Mouse (Mus musculus) MEL (cell line): ENCODE data around the gene Fen1. TPM values are rescaled to one million over a fixed set of nuclear protein-coding genes. Genes with fewer than 3 reads are reported as not detected.

Experiments used
- DNase-seq: peaks from one replicate; pipeline ENCODE4 v3.0.0; 2011; ENCODE audit warnings: low read depth, low spot score
- H3K27ac ChIP-seq: 2 replicates; pipeline ENCODE4 v1.5.1; 2012; ENCODE audit warnings: low read depth, mild to moderate bottlenecking, control low read depth, low read length, moderate library complexity; ENCODE audit not compliant: control insufficient read depth
- H3K27me3 ChIP-seq, 2 experiments: fragments of 150-350 bp in 1 of 2; sonication (generic) in 1 of 2; 2 replicates each; pipeline ENCODE4 v1.6.1; 2012; ENCODE audit warnings: low read length in 2 of 2, mild to moderate bottlenecking in 2 of 2, improper control_type of control experiment in 1 of 2, moderate library complexity in 1 of 2; ENCODE audit not compliant: insufficient read depth in 2 of 2, control insufficient read depth in 1 of 2
- H3K36me3 ChIP-seq, 2 experiments: 2 replicates each; pipeline ENCODE4 v1.6.1; 2012 to 2014; ENCODE audit warnings: low read length in 2 of 2, improper control_type of control experiment in 1 of 2, inconsistent platforms in 1 of 2, mild to moderate bottlenecking in 1 of 2; ENCODE audit not compliant: insufficient read depth in 2 of 2, control insufficient read depth in 1 of 2
- H3K4me1 ChIP-seq, 2 experiments: fragments of 150-350 bp in 1 of 2; sonication (generic) in 1 of 2; 2 replicates each; pipeline ENCODE4 v1.6.1; 2012; ENCODE audit warnings: low read length in 2 of 2, improper control_type of control experiment in 1 of 2, mild to moderate bottlenecking in 1 of 2; ENCODE audit not compliant: insufficient read depth in 2 of 2, control insufficient read depth in 1 of 2
- H3K4me3 ChIP-seq, 2 experiments: fragments of 150-350 bp in 1 of 2; sonication (generic) in 1 of 2; 2 replicates each; pipeline ENCODE4 v1.5.1; 2012; ENCODE audit warnings: low read depth in 2 of 2, low read length in 2 of 2, mild to moderate bottlenecking in 2 of 2, moderate library complexity in 2 of 2, control low read depth in 1 of 2, improper control_type of control experiment in 1 of 2; ENCODE audit not compliant: control insufficient read depth in 1 of 2, insufficient read depth in 1 of 2
- H3K79me2 ChIP-seq: 2 replicates; pipeline ENCODE4 v1.6.1; 2012; ENCODE audit warnings: mild to moderate bottlenecking, low read length, moderate library complexity; ENCODE audit not compliant: control insufficient read depth, poor library complexity, insufficient read depth
- H3K9ac ChIP-seq: 2 replicates; pipeline ENCODE4 v1.6.1; 2012; ENCODE audit warnings: low read depth, mild to moderate bottlenecking, control low read depth, low read length, moderate library complexity; ENCODE audit not compliant: control insufficient read depth, poor library complexity, severe bottlenecking
- H3K9me3 ChIP-seq: fragments of 150-350 bp; sonication (generic); replicated peaks from 2 replicates; pipeline ENCODE4 v1.6.1; 2012; ENCODE audit warnings: mild to moderate bottlenecking, low read length, improper control_type of control experiment, moderate library complexity; ENCODE audit not compliant: insufficient read depth
- BHLHE40 ChIP-seq: IDR thresholded peaks from 2 replicates; pipeline ENCODE4 v1.6.1; 2012; ENCODE audit warnings: low read depth, mild to moderate bottlenecking, inconsistent platforms, low read length, improper control_type of control experiment, borderline replicate concordance
- CHD1 ChIP-seq: IDR thresholded peaks from 2 replicates; pipeline ENCODE4 v1.6.1; 2012; ENCODE audit warnings: low read depth, mild to moderate bottlenecking, inconsistent platforms, low read length, improper control_type of control experiment
- CTCF ChIP-seq, 3 experiments: IDR thresholded peaks in 2 of 3; conservative IDR thresholded peaks in 1 of 3; 2 replicates each; pipeline ENCODE4 v1.5.1; 2011 to 2012; ENCODE audit warnings: low read length in 3 of 3, low read depth in 2 of 3, mild to moderate bottlenecking in 2 of 3, improper control_type of control experiment in 1 of 3, inconsistent platforms in 1 of 3, mixed read lengths in 1 of 3, moderate library complexity in 1 of 3; ENCODE audit not compliant: control insufficient read depth in 1 of 3, insufficient read depth in 1 of 3, poor library complexity in 1 of 3, severe bottlenecking in 1 of 3
- E2F4 ChIP-seq: IDR thresholded peaks from 2 replicates; pipeline ENCODE4 v1.6.1; 2011; ENCODE audit warnings: low read depth, low read length, improper control_type of control experiment, borderline replicate concordance
- ELF1 ChIP-seq: IDR thresholded peaks from 2 replicates; pipeline ENCODE4 v1.6.1; 2014; ENCODE audit warnings: low read depth, mild to moderate bottlenecking, inconsistent platforms, low read length, improper control_type of control experiment, moderate library complexity
- ETS1 ChIP-seq: IDR thresholded peaks from 2 replicates; pipeline ENCODE4 v1.6.1; 2012; ENCODE audit warnings: low read depth, mild to moderate bottlenecking, inconsistent platforms, low read length, improper control_type of control experiment, moderate library complexity
- GABPA ChIP-seq: IDR thresholded peaks from 2 replicates; pipeline ENCODE4 v1.6.1; 2012; ENCODE audit warnings: low read depth, mild to moderate bottlenecking, inconsistent platforms, low read length, improper control_type of control experiment, moderate library complexity
- HCFC1 ChIP-seq: IDR thresholded peaks from 2 replicates; pipeline ENCODE4 v1.6.1; 2012; ENCODE audit warnings: low read depth, mild to moderate bottlenecking, inconsistent platforms, low read length, improper control_type of control experiment, moderate library complexity
- JUND ChIP-seq: IDR thresholded peaks from 2 replicates; pipeline ENCODE4 v1.6.1; 2011; ENCODE audit warnings: low read depth, mild to moderate bottlenecking, improper control_type of control experiment, low read length
- KAT2A ChIP-seq: conservative IDR thresholded peaks from 2 replicates; pipeline ENCODE4 v1.6.1; 2012; ENCODE audit warnings: low read depth, low read length, improper control_type of control experiment, inconsistent platforms
- MAX ChIP-seq: IDR thresholded peaks from 2 replicates; pipeline ENCODE4 v1.6.1; 2011; ENCODE audit warnings: low read length, improper control_type of control experiment
- MEF2A ChIP-seq: IDR thresholded peaks from 2 replicates; pipeline ENCODE4 v1.6.1; 2014; ENCODE audit warnings: low read depth, mild to moderate bottlenecking, inconsistent platforms, low read length, improper control_type of control experiment; ENCODE audit not compliant: poor library complexity, insufficient replicate concordance, severe bottlenecking; ENCODE audit errors: extremely low read depth
- MYB ChIP-seq: IDR thresholded peaks from 2 replicates; pipeline ENCODE4 v1.6.1; 2011; ENCODE audit warnings: mild to moderate bottlenecking, low read depth, low read length, improper control_type of control experiment
- MYC ChIP-seq: IDR thresholded peaks from 2 replicates; pipeline ENCODE4 v1.6.1; 2011; ENCODE audit warnings: low read depth, mild to moderate bottlenecking, low read length, improper control_type of control experiment, moderate library complexity
- NELFE ChIP-seq: IDR thresholded peaks from 2 replicates; pipeline ENCODE4 v1.6.1; 2011; ENCODE audit warnings: low read depth, low read length, improper control_type of control experiment
- NRF1 ChIP-seq: IDR thresholded peaks from 2 replicates; pipeline ENCODE4 v1.6.1; 2014; ENCODE audit warnings: low read depth, mild to moderate bottlenecking, inconsistent platforms, low read length, improper control_type of control experiment, moderate library complexity; ENCODE audit not compliant: poor library complexity, insufficient read depth, severe bottlenecking
- POLR2A ChIP-seq, 2 experiments: IDR thresholded peaks; 2 replicates each; pipeline ENCODE4 v1.6.1; 2011 to 2012; ENCODE audit warnings: low read length in 2 of 2, mild to moderate bottlenecking in 2 of 2, control low read depth in 1 of 2, improper control_type of control experiment in 1 of 2, low read depth in 1 of 2, moderate library complexity in 1 of 2; ENCODE audit not compliant: control insufficient read depth in 1 of 2, insufficient read depth in 1 of 2, poor library complexity in 1 of 2
- POLR2AphosphoS2 ChIP-seq: IDR thresholded peaks from 2 replicates; pipeline ENCODE4 v1.6.1; 2011; ENCODE audit warnings: low read length, improper control_type of control experiment
- RCOR1 ChIP-seq: IDR thresholded peaks from 2 replicates; pipeline ENCODE4 v1.6.1; 2012; ENCODE audit warnings: low read depth, mild to moderate bottlenecking, inconsistent platforms, low read length, improper control_type of control experiment
- SIN3A ChIP-seq: IDR thresholded peaks from 2 replicates; pipeline ENCODE4 v1.6.1; 2012; ENCODE audit warnings: low read length, improper control_type of control experiment, inconsistent platforms
- SMC3 ChIP-seq: IDR thresholded peaks from 2 replicates; pipeline ENCODE4 v1.6.1; 2011; ENCODE audit warnings: low read depth, low read length, improper control_type of control experiment
- TBP ChIP-seq: IDR thresholded peaks from 2 replicates; pipeline ENCODE4 v1.8.0; 2011; ENCODE audit warnings: low read depth, low read length, improper control_type of control experiment
- TCF12 ChIP-seq: IDR thresholded peaks from 2 replicates; pipeline ENCODE4 v1.6.1; 2014; ENCODE audit warnings: low read depth, mild to moderate bottlenecking, inconsistent platforms, low read length, improper control_type of control experiment, moderate library complexity
- UBTF ChIP-seq: IDR thresholded peaks from 2 replicates; pipeline ENCODE4 v1.6.1; 2012; ENCODE audit warnings: low read depth, mild to moderate bottlenecking, inconsistent platforms, low read length, improper control_type of control experiment, moderate library complexity, borderline replicate concordance; ENCODE audit not compliant: insufficient read depth
- USF1 ChIP-seq: IDR thresholded peaks from 2 replicates; pipeline ENCODE4 v1.6.1; 2014; ENCODE audit warnings: low read depth, mild to moderate bottlenecking, inconsistent platforms, low read length, improper control_type of control experiment, moderate library complexity
- USF2 ChIP-seq, 2 experiments: IDR thresholded peaks; 2 replicates each; pipeline ENCODE4 v1.6.1; 2011 to 2012; ENCODE audit warnings: improper control_type of control experiment in 2 of 2, low read length in 2 of 2, borderline replicate concordance in 1 of 2, inconsistent platforms in 1 of 2, low read depth in 1 of 2, mild to moderate bottlenecking in 1 of 2; ENCODE audit not compliant: insufficient read depth in 1 of 2
- ZC3H11A ChIP-seq: IDR thresholded peaks from 2 replicates; pipeline ENCODE4 v1.6.1; 2012; ENCODE audit warnings: low read depth, mild to moderate bottlenecking, inconsistent platforms, low read length, improper control_type of control experiment
- ZKSCAN1 ChIP-seq: IDR thresholded peaks from 2 replicates; pipeline ENCODE4 v1.6.1; 2012; ENCODE audit warnings: low read depth, mild to moderate bottlenecking, inconsistent platforms, low read length, improper control_type of control experiment, moderate library complexity
- ZMIZ1 ChIP-seq: IDR thresholded peaks from 2 replicates; pipeline ENCODE4 v1.6.1; 2012; ENCODE audit warnings: low read depth, mild to moderate bottlenecking, inconsistent platforms, low read length, improper control_type of control experiment, moderate library complexity
- polyA plus RNA-seq, 2 experiments: library from polyadenylated mRNA; stranded (reverse) in 1 of 2; unstranded in 1 of 2; fragments of >175 nt in 1 of 2; fragments of >200 nt in 1 of 2; gene quantifications; 2 replicates each; pipeline versions ENCODE4 v1.2.1 to v1.2.4; 2012; ENCODE audit warnings: low replicate concordance in 2 of 2, low read depth in 1 of 2; ENCODE audit not compliant: insufficient read length in 2 of 2, insufficient read depth in 1 of 2, missing spikeins in 1 of 2
- total RNA-seq: library from RNA; depleted of rRNA; stranded (reverse); fragments of 300-350 nt; gene quantifications from 2 replicates; pipeline ENCODE4 v1.2.3, GENCODE M21; 2012; rRNA removed

The Fen1 gene
- total RNA-seq (160 and 189 TPM in 2 replicates), polyA plus RNA-seq (100 to 1,000 TPM in 1 of 2 experiments, not detected in 1; 145 TPM)

DNA sequence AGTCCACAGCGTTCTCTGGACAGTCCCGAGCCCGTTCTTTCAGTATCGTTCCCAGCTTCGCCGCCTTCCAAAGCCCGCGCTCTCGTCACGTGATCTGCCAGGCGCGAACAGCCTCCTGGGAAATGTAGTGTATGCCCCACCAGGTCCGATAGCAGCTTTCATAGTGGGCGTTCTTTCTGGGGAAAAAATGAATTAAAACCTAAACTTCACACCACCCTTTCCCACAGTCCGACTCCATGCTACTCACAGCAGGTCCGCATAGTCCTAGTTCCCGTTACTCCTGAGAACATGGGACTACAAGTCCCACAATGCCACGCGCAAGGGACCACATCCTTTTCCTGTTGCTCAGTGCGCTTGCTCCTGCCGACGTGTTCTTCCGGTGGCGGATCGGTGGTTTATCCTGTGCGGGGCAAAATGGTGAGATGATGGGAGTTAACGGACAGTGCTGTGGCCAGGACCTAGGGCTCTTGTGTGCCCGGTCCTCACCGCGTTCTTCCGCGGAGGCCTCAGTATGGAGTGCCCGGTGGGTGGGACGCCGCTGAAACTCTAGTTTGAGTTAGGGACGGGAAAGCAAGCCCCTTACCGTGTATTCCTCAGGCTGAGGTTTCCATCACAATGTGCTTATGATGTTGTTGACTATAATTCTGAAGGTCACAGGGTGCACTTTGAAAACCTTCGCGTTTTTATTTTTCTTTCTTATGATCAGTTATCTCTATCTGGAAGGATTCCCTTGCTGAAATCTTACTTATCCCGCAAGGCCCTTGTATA lies at the start of gene Fen1, which contains the start of gene Tmem258:
Gene Fen1, minus strand, starts transcription at position 322 of the 768 bp plus-strand sequence.
Gene Tmem258, plus strand, starts transcription at position 167 of the 768 bp plus-strand sequence.
- peak; percentile 36; the same call in 1 of the 2 replicates for TF ChIP-seq BHLHE40
- TF ChIP-seq MYC = peak; percentile 60; the same call in 1 of the 2 replicates
- peak; percentile 87 for TF ChIP-seq KAT2A
- peak; percentile 83 for TF ChIP-seq ELF1
- peak; percentile 97 for TF ChIP-seq USF1
- no peak for TF ChIP-seq ZC3H11A
- no peak for TF ChIP-seq MYB
- TF ChIP-seq CHD1 = peak; percentile 80; the same call in 1 of the 2 replicates
- TF ChIP-seq HCFC1 = peak; percentile 96
- peak; percentile 66 to 90 for TF ChIP-seq USF2 (IDR thresholded peaks at IDR 0.05; ENCODE audit: borderline replicate concordance in 1 of 2, insufficient read depth in 1 of 2, low read depth in 1 of 2, low read length in 2 of 2)
- peak; percentile 45 for TF ChIP-seq TBP
- 0 out of 2 replicates have a peak, but pooled peaks have one; percentile 0 for TF ChIP-seq SMC3
- TF ChIP-seq RCOR1 = no peak
- TF ChIP-seq NRF1 = peak; percentile 92
- TF ChIP-seq UBTF = no peak
- no peak for TF ChIP-seq MEF2A
- peak; percentile 90; the same call in 1 of the 2 replicates for TF ChIP-seq POLR2AphosphoS2
- peak; percentile 82 for TF ChIP-seq NELFE
- peak; percentile 59 for TF ChIP-seq SIN3A
- 0 out of 2 replicates have a peak, but pooled peaks have one; percentile 11 for TF ChIP-seq ETS1
- peak; percentile 55; the same call in 1 of the 2 replicates for TF ChIP-seq TCF12
- TF ChIP-seq POLR2A (IDR thresholded peaks at IDR 0.05; ENCODE audit: control insufficient read depth in 1 of 2, insufficient read depth in 1 of 2, low read depth in 1 of 2, low read length in 2 of 2, poor library complexity in 1 of 2) = peak; percentile 55 to 92; a peak in 3 of 4 replicates
- TF ChIP-seq MAX = peak; percentile 82
- TF ChIP-seq CTCF (IDR thresholded peaks at IDR 0.05 in 2 of 3, conservative IDR thresholded peaks at IDR 0.05 in 1 of 3; ENCODE audit: control insufficient read depth in 1 of 3, insufficient read depth in 1 of 3, low read depth in 2 of 3, low read length in 3 of 3, poor library complexity in 1 of 3, severe bottlenecking in 1 of 3) = no peak
- peak; percentile 97 for TF ChIP-seq E2F4
- no peak for TF ChIP-seq GABPA
- TF ChIP-seq ZMIZ1 = peak; percentile 61; the same call in 1 of the 2 replicates
- no peak for TF ChIP-seq ZKSCAN1
- no peak for TF ChIP-seq JUND
- peak within 1 kb of the TSS; percentile 95 for H3K27ac ChIP-seq
- peak within 1 kb of the TSS; percentile 79 to 95 for H3K4me3 ChIP-seq
- H3K27me3 ChIP-seq = no peaks in the 10 kb centered on the region
- H3K9ac ChIP-seq = peak within 1 kb of the TSS; percentile 90
- peaks cover 41% of the 10 kb centered on the region for H3K79me2 ChIP-seq
- peaks cover 0 to 11% of the 10 kb centered on the region in 2 experiments; a peak in 2 of 4 replicates for H3K4me1 ChIP-seq
- H3K9me3 ChIP-seq = no peaks in the 10 kb centered on the region
- H3K36me3 ChIP-seq = peaks cover 4 to 16% of the 10 kb centered on the region in 2 experiments
- DNase-seq = peak; percentile 93
